Mouse (Mus musculus): ENCODE data around the gene Cdk15. TPM values are rescaled to one million over a fixed set of nuclear protein-coding genes. Genes with fewer than 3 reads are reported as not detected.

Cdk15 gene
- polyA plus RNA-seq, 1 experiment from 2014 or later = 0.44 TPM

- no peak for ATAC-seq (ENCODE audit: insufficient number of reproducible peaks, low FRiP score, low TSS enrichment, low read depth)
- WGBS = 14% methylated on average over 6 of the region's 6 CpGs
- no peak overlapping the region for H3K4me3 ChIP-seq
- H3K27ac ChIP-seq = no peak overlapping the region
- H3K4me2 ChIP-seq = peak overlapping the region; percentile 35
- H3K4me1 ChIP-seq = peaks cover 6% of the 10 kb centered on the region
- no peak overlapping the region for H3K9ac ChIP-seq
- H3K27me3 ChIP-seq = no peaks in the 10 kb centered on the region
- no peaks in the 10 kb centered on the region for H3K9me3 ChIP-seq
- no peaks in the 10 kb centered on the region for H3K36me3 ChIP-seq
These were observed 59.8 kb downstream of the Cdk15 start for GRCm38 (mm10) chr1:59316386-59317051.

GRCm38 (mm10) chr1:59317397-59317796, 60.7 kb downstream of the Cdk15 start:
- no peaks in the 10 kb centered on the region for H3K9me3 ChIP-seq
- no peaks in the 10 kb centered on the region for H3K27me3 ChIP-seq
- H3K4me3 ChIP-seq = no peak overlapping the region
- WGBS = 78% methylated on average over 1 of the region's 1 CpGs
- H3K27ac ChIP-seq = no peak overlapping the region
- no peak overlapping the region for H3K9ac ChIP-seq
- H3K36me3 ChIP-seq = no peaks in the 10 kb centered on the region
- H3K4me1 ChIP-seq = peaks cover 14% of the 10 kb centered on the region
- no peak for ATAC-seq (ENCODE audit: insufficient number of reproducible peaks, low FRiP score, low TSS enrichment, low read depth)
- H3K4me2 ChIP-seq = no peak overlapping the region

GRCm38 (mm10) chr1:59318878-59319277, 62.2 kb downstream of the Cdk15 start:
- H3K36me3 ChIP-seq = no peaks in the 10 kb centered on the region
- WGBS = 51% methylated on average over 5 of the region's 5 CpGs
- H3K27me3 ChIP-seq = no peaks in the 10 kb centered on the region
- H3K4me3 ChIP-seq = no peak overlapping the region
- H3K9me3 ChIP-seq = no peaks in the 10 kb centered on the region
- H3K4me1 ChIP-seq = peaks cover 18% of the 10 kb centered on the region
- H3K4me2 ChIP-seq = no peak overlapping the region
- no peak overlapping the region for H3K27ac ChIP-seq
- H3K9ac ChIP-seq = no peak overlapping the region
- ATAC-seq (ENCODE audit: insufficient number of reproducible peaks, low FRiP score, low TSS enrichment, low read depth) = no peak

DNA sequence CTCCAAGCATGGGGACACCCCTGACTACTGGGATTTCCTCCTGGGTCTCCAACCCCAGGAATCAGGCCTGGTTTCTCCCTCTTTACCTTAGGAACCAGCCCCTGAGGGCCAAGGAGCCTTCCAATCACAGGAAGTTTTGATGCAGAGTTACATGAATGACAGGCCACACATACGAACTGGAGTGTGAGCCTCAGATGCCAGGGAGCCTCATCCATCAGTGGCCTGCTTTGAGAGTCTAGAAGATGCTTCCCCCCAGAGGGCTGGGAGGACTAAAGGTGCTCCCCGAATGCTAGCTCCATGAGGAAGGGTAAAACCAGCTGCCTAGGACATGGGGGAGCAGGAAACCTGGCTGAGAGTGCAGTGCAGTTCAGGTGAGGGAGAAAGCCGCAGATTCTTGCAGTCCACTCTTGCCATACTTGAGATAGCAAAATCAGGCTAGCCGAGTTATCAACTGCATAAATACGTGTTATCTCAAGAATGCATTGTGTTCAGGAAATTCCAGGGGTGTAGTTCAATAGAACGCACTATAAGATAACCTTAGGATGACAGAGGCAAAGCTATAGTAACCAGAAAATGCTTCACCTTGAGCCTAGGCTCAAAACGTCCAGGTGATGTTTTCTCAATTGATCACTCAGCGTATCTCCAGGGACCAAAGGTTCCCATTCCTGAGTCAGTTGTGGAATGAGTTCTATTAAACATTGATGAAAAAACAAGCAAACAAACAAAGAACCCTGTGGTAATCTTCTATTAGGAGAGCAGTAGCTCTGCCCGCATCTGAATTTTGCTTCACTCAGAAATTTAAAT, 64.6 kb downstream of the Cdk15 start:
- Histone ChIP-seq H3K9ac (no peak overlapping the region), H3K9me3 (no peaks in the 10 kb centered on the region), H3K27me3 (no peaks in the 10 kb centered on the region), H3K27ac (0 out of 2 replicates have a peak overlapping the region, but pooled peaks have one; percentile 77), H3K36me3 (no peaks in the 10 kb centered on the region), H3K4me2 (no peak overlapping the region), H3K4me1 (peaks cover 15% of the 10 kb centered on the region), H3K4me3 (no peak overlapping the region)
- ATAC-seq (ENCODE audit: insufficient number of reproducible peaks, low FRiP score, low TSS enrichment, low read depth) = no peak
- WGBS = 67% methylated on average over 9 of the region's 9 CpGs

- ATAC-seq (ENCODE audit: insufficient number of reproducible peaks, low FRiP score, low TSS enrichment, low read depth) = no peak
- Histone ChIP-seq H3K4me3 (no peak overlapping the region), H3K4me2 (no peak overlapping the region), H3K9ac (no peak overlapping the region), H3K27me3 (no peaks in the 10 kb centered on the region), H3K9me3 (no peaks in the 10 kb centered on the region), H3K4me1 (peaks cover 16% of the 10 kb centered on the region), H3K27ac (peak overlapping the region; percentile 77), H3K36me3 (no peaks in the 10 kb centered on the region)
- WGBS = 27% methylated on average over 9 of the region's 9 CpGs
These were observed 65.5 kb downstream of the Cdk15 start for GRCm38 (mm10) chr1:59321880-59322836.

DNA sequence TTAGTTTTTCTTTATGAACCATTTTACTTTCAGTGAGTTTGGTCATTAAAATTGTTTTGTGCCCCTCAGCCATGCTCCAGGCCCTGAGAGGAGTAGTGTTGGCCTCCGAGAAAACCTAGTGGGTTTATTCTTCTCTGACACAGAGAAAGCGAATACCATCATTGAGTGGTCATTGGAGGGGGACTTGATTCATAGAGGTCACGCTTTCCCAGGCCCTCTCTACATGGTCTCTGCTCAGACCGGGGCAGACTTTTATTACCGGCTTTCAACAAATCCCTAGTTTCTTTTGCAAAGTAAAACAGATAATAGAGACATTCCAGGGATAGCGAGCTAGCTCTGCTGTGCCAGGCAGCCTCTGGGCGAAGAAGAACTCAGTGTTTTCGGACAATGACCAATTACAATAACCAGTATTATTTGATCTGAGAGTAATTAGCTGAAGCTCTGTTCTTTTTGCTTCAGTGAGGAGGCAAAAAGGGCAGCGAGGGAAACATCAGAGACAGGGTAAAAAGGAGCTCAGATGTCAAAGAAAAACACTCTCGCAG, 70.2 kb downstream of the Cdk15 start:
- Histone ChIP-seq H3K27ac (no peak overlapping the region), H3K4me1 (peaks cover 22% of the 10 kb centered on the region), H3K9ac (no peak overlapping the region), H3K4me2 (no peak overlapping the region), H3K9me3 (no peaks in the 10 kb centered on the region), H3K27me3 (no peaks in the 10 kb centered on the region), H3K4me3 (no peak overlapping the region), H3K36me3 (no peaks in the 10 kb centered on the region)
- ATAC-seq (ENCODE audit: insufficient number of reproducible peaks, low FRiP score, low TSS enrichment, low read depth) = no peak
- WGBS = 40% methylated on average over 10 of the region's 10 CpGs

GRCm38 (mm10) chr1:59332737-59333385, 76.2 kb downstream of the Cdk15 start:
- no peaks in the 10 kb centered on the region for H3K27me3 ChIP-seq
- no peaks in the 10 kb centered on the region for H3K36me3 ChIP-seq
- H3K27ac ChIP-seq = no peak overlapping the region
- WGBS = 23% methylated on average over 13 of the region's 13 CpGs
- no peak for ATAC-seq (ENCODE audit: insufficient number of reproducible peaks, low FRiP score, low TSS enrichment, low read depth)
- H3K4me1 ChIP-seq = peaks cover 32% of the 10 kb centered on the region
- H3K4me2 ChIP-seq = no peak overlapping the region
- no peaks in the 10 kb centered on the region for H3K9me3 ChIP-seq
- H3K4me3 ChIP-seq = no peak overlapping the region
- H3K9ac ChIP-seq = no peak overlapping the region

- ATAC-seq (ENCODE audit: insufficient number of reproducible peaks, low FRiP score, low TSS enrichment, low read depth) = no peak
- no peaks in the 10 kb centered on the region for H3K36me3 ChIP-seq
- H3K9me3 ChIP-seq = no peaks in the 10 kb centered on the region
- no peak overlapping the region for H3K27ac ChIP-seq
- no peak overlapping the region for H3K9ac ChIP-seq
- WGBS = 39% methylated on average over 5 of the region's 5 CpGs
- H3K4me3 ChIP-seq = no peak overlapping the region
- H3K4me1 ChIP-seq = peaks cover 32% of the 10 kb centered on the region
- H3K27me3 ChIP-seq = no peaks in the 10 kb centered on the region
- no peak overlapping the region for H3K4me2 ChIP-seq
These were observed 76.7 kb downstream of the Cdk15 start for GRCm38 (mm10) chr1:59333386-59333759.

GRCm38 (mm10) chr1:59333860-59334561, 77.3 kb downstream of the Cdk15 start:
- H3K9ac ChIP-seq = no peak overlapping the region
- H3K9me3 ChIP-seq = no peaks in the 10 kb centered on the region
- peak; percentile 73 for ATAC-seq (ENCODE audit: insufficient number of reproducible peaks, low FRiP score, low TSS enrichment, low read depth)
- no peak overlapping the region for H3K4me3 ChIP-seq
- no peaks in the 10 kb centered on the region for H3K36me3 ChIP-seq
- H3K27ac ChIP-seq = peak overlapping the region; percentile 78
- H3K27me3 ChIP-seq = no peaks in the 10 kb centered on the region
- peaks cover 32% of the 10 kb centered on the region for H3K4me1 ChIP-seq
- WGBS = 18% methylated on average over 10 of the region's 10 CpGs
- no peak overlapping the region for H3K4me2 ChIP-seq

- Histone ChIP-seq H3K27me3 (no peaks in the 10 kb centered on the region), H3K4me2 (no peak overlapping the region), H3K27ac (peak overlapping the region; percentile 78), H3K4me3 (no peak overlapping the region), H3K4me1 (peaks cover 32% of the 10 kb centered on the region), H3K9me3 (no peaks in the 10 kb centered on the region), H3K9ac (no peak overlapping the region), H3K36me3 (no peaks in the 10 kb centered on the region)
- peak; percentile 64; the same call in 1 of the 2 replicates for ATAC-seq (ENCODE audit: insufficient number of reproducible peaks, low FRiP score, low TSS enrichment, low read depth)
- WGBS = 31% methylated on average over 4 of the region's 4 CpGs
These were observed 77.8 kb downstream of the Cdk15 start for GRCm38 (mm10) chr1:59334562-59334890.

DNA sequence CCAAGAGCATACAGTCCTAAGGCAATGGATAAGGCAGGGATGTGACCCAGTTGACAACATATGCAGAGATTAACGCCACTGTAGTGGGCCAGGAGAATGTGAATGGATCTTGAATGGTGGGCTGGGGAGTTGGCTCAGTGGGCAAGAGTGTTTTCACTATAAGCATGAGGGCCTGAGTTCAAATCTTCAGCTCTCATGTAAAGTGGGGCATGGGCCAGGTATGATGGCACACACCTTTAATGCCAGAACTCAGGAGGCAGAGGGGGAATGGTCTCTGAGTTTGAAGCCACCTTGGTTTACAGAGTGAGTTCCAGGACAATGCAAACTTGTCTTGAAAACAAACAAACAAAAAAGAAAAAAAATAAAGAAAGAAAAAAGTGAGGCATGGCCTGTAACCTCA, 79.5 kb downstream of the Cdk15 start:
- H3K9me3 ChIP-seq = no peaks in the 10 kb centered on the region
- H3K4me1 ChIP-seq = peaks cover 39% of the 10 kb centered on the region
- no peak overlapping the region for H3K9ac ChIP-seq
- H3K4me2 ChIP-seq = no peak overlapping the region
- no peak overlapping the region for H3K4me3 ChIP-seq
- H3K27me3 ChIP-seq = no peaks in the 10 kb centered on the region
- no peak for ATAC-seq (ENCODE audit: insufficient number of reproducible peaks, low FRiP score, low TSS enrichment, low read depth)
- no peak overlapping the region for H3K27ac ChIP-seq
- WGBS = 93% methylated on average over 1 of the region's 1 CpGs
- no peaks in the 10 kb centered on the region for H3K36me3 ChIP-seq

All from limb, embryonic 15.5 days (tissue).